In genomic region chr15:10701571-10701970, GRCm38 (mm10) we compare ENCODE assay signal across 19 mouse cellular contexts.
"Had no signal": no experiment of that assay in that cellular context is flagged by ENCODE, and none has a peak within 500 bp of the region (broad histone marks: within the 10 kb centered on the region; RNA-seq: fewer than 3 reads in every experiment).

No protein-coding gene starts in this region.

- H3K27me3 ChIP-seq: limb, embryonic 12.5 days; limb, embryonic 15.5 days; midbrain, embryonic 12.5 days; midbrain, embryonic 15.5 days; neural tube, embryonic 12.5 days; neural tube, embryonic 15.5 days had no signal

- DNase-seq: kidney, adult 18-20 months; kidney, adult 9 months; kidney, postnatal 14 days; kidney, postnatal 4 days; left cerebral cortex, postnatal 4 days; liver, postnatal 0 days; retina, postnatal 1 day; right cerebral cortex, postnatal 25 days; spleen, adult 18-20 months; thymus, postnatal 25 days had no signal

- H3K36me3 ChIP-seq: limb, embryonic 15.5 days; midbrain, embryonic 15.5 days; neural tube, embryonic 12.5 days; neural tube, embryonic 15.5 days had no signal

- H3K9ac ChIP-seq: limb, embryonic 12.5 days; limb, embryonic 15.5 days; liver, embryonic 14.5 days; liver, postnatal 0 days; midbrain, embryonic 12.5 days; midbrain, embryonic 15.5 days; neural tube, embryonic 12.5 days; neural tube, embryonic 15.5 days had no signal

- H3K4me3 ChIP-seq: limb, embryonic 12.5 days; limb, embryonic 15.5 days; midbrain, embryonic 12.5 days; midbrain, embryonic 15.5 days; neural tube, embryonic 12.5 days; neural tube, embryonic 15.5 days had no signal

- H3K27ac ChIP-seq: limb, embryonic 15.5 days; liver, embryonic 14.5 days; macrophage; midbrain, embryonic 12.5 days; midbrain, embryonic 15.5 days; neural tube, embryonic 12.5 days; neural tube, embryonic 15.5 days had no signal

- H3K4me2 ChIP-seq: limb, embryonic 12.5 days; limb, embryonic 15.5 days; liver, embryonic 11.5 days; midbrain, embryonic 12.5 days; midbrain, embryonic 15.5 days; neural tube, embryonic 12.5 days; neural tube, embryonic 15.5 days had no signal

- ATAC-seq: midbrain, embryonic 15.5 days had no signal

- H3K9me3 ChIP-seq: limb, embryonic 12.5 days; limb, embryonic 15.5 days; midbrain, embryonic 12.5 days; midbrain, embryonic 15.5 days; neural tube, embryonic 12.5 days; neural tube, embryonic 15.5 days had no signal
